Mouse (Mus musculus) stomach, embryonic 16.5 days (tissue): ENCODE data around the gene Ttll5. TPM values are rescaled to one million over a fixed set of nuclear protein-coding genes. Genes with fewer than 3 reads are reported as not detected.

Experiments used
- ATAC-seq: fragments of 200-750 bp; cut with Nextera tagmentation; 2 replicates; pipeline ENCODE4 v1.8.0; 2017; ENCODE audit warnings: moderate number of reproducible peaks, moderate TSS enrichment; ENCODE audit not compliant: insufficient read depth, low FRiP score
- H3K27ac ChIP-seq: fragments of 300-500 bp; sonication (generic); 2 replicates; pipeline ENCODE4 v1.5.1; 2014; ENCODE audit warnings: low read length
- H3K27me3 ChIP-seq: fragments of 300-500 bp; sonication (generic); 2 replicates; pipeline ENCODE4 v1.6.1; 2014; ENCODE audit warnings: low read length, control low read depth, mixed read lengths; ENCODE audit not compliant: control insufficient read depth, insufficient read depth
- H3K36me3 ChIP-seq: fragments of 300-500 bp; sonication (generic); 2 replicates; pipeline ENCODE4 v1.6.1; 2014; ENCODE audit warnings: low read length; ENCODE audit not compliant: control insufficient read depth, insufficient read depth
- H3K4me1 ChIP-seq: fragments of 300-500 bp; sonication (generic); 2 replicates; pipeline ENCODE4 v1.6.1; 2014; ENCODE audit warnings: low read length, control low read depth, mixed read lengths; ENCODE audit not compliant: control insufficient read depth, insufficient read depth
- H3K4me2 ChIP-seq: fragments of 300-500 bp; sonication (generic); 2 replicates; pipeline ENCODE4 v1.6.1; 2014; ENCODE audit warnings: low read depth, low read length, mixed read lengths
- H3K4me3 ChIP-seq: fragments of 300-500 bp; sonication (generic); replicated peaks from 2 replicates; pipeline ENCODE4 v1.5.1; 2014; ENCODE audit warnings: mild to moderate bottlenecking, low read length
- H3K9ac ChIP-seq: fragments of 300-500 bp; sonication (generic); 2 replicates; pipeline ENCODE4 v1.6.1; 2014; ENCODE audit warnings: low read length
- H3K9me3 ChIP-seq: fragments of 300-500 bp; sonication (generic); replicated peaks from 2 replicates; pipeline ENCODE4 v1.6.1; 2016; ENCODE audit warnings: low read length, control low read depth; ENCODE audit not compliant: control insufficient read depth
- WGBS: fragments of 180-500 bp; shearing (Covaris S2); extraction: QIAGEN DNeasy Blood & Tissue Kit; methylation state at CpG from one replicate; pipeline ENCODE4 v1.1.7; 2014; 5-methylcytosine and 5-hydroxymethylcytosine counted together
- polyA plus RNA-seq: library from polyadenylated mRNA; unstranded; fragments of >200 nt; fragmentation: Nextera tagmentation; extraction: Ambion mirVana; gene quantifications from 2 replicates; pipeline ENCODE4 v1.2.1, GENCODE M21; 2015

Ttll5 gene
- 9.3 and 11.4 TPM in 2 replicates for polyA plus RNA-seq

DNA sequence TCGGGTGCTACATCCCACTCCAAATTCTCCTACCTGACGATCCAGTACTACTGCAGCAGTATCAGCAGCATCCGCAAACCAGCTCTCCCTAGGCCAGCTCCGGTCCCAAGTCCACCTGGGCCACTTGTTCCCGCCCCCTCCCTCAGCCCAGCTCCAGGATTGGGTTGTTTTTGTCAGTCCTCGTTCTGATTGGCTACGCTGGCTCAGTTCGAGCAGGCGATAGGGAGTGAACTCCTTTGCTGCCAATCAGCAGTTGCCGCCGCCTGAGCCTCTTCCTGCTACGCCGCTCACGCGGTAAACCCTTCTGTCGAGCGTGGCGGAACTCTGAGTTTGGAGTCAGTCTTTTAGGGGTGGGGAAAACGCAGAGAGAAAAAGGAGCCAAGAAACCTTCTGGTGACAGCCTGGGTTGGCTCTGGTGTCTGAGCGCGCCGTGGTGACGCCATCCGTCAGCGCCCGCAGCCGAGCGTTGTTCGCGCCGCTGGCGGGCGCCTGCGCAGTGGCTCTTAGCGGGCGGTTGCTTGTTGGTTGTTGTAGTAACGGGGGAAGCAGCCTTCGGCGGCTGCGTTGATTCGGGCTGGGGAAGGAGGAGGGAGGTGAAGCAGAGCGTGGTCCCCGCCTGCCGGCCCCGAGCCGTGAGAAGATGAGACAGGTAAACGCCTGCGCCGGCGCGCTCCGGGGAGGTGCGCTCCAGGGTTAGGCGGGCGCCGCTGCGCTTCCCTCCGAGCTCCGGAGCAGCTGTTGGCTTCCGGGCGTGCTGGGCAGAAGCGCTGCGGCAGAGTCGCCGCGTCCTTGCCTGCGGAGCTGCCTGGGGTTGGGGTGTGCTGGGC, at the start of gene Ttll5, which contains the start of gene Erg28:
Gene Ttll5 (plus strand): TSS at position 222 of the 827 bp plus-strand sequence.
Gene Erg28 (minus strand): TSS at position 113 of the 827 bp plus-strand sequence.
- Histone ChIP-seq H3K4me2 (peak within 1 kb of the TSS; percentile 93), H3K27me3 (no peaks in the 10 kb centered on the region), H3K36me3 (peaks cover 3% of the 10 kb centered on the region; the same call in 1 of the 2 replicates), H3K9ac (peak within 1 kb of the TSS; percentile 84), H3K27ac (peak within 1 kb of the TSS; percentile 99), H3K4me1 (peaks cover 13% of the 10 kb centered on the region), H3K4me3 (peak within 1 kb of the TSS; percentile 83), H3K9me3 (no peaks in the 10 kb centered on the region)
- under 1% methylated on average over 67 of the region's 67 CpGs for WGBS
- ATAC-seq = peak; percentile 97

DNA sequence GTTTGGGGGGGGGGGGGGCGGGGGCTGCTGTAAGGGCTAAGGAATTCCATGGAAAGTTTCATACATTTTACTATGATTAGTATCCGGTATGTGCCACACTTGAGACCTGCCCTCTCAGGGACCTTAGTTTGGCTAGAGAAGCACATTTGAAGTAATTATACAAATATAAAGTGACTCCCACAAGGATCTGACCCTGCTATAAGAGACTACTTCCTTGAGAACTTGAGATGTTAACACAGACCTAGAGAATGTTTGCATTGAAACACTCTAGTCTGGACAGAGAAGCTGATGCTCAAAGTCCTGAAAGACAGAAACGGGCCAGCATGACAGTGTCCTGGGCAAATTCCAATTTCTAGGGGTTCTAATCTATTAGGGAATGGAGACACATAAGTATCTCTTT, 45.5 kb upstream of the Ttll5 start:
- WGBS = 43% methylated on average over 3 of the region's 3 CpGs
- H3K4me3 ChIP-seq = no peak overlapping the region
- no peaks in the 10 kb centered on the region for H3K27me3 ChIP-seq
- ATAC-seq = no peak
- no peaks in the 10 kb centered on the region for H3K4me1 ChIP-seq
- H3K4me2 ChIP-seq = no peak overlapping the region
- H3K9me3 ChIP-seq = no peaks in the 10 kb centered on the region
- H3K27ac ChIP-seq = no peak overlapping the region
- no peak overlapping the region for H3K9ac ChIP-seq
- no peaks in the 10 kb centered on the region for H3K36me3 ChIP-seq

DNA sequence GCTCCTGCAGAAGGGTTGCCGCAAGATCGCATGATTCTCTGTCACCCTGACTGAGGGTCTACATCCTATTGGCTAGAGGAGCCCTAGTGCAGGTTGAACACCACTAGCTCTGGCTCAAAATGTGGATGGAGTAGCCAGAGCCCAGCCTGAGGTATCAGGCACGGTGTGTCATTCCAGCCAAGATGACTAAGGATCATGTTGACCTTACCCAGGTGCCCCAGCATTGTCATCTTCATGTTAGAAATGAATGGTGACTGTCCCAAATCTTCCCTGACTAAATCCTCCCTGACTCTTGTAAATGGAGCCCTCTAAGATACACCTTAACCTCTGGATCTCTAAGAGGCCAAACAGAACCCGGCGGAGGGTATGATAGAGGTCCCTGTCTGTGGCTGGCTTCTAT, 44.8 kb upstream of the Ttll5 start:
- no peak overlapping the region for H3K27ac ChIP-seq
- no peak overlapping the region for H3K4me3 ChIP-seq
- no peaks in the 10 kb centered on the region for H3K27me3 ChIP-seq
- no peak overlapping the region for H3K9ac ChIP-seq
- 91% methylated on average over 5 of the region's 5 CpGs for WGBS
- no peaks in the 10 kb centered on the region for H3K36me3 ChIP-seq
- H3K4me2 ChIP-seq = no peak overlapping the region
- no peaks in the 10 kb centered on the region for H3K9me3 ChIP-seq
- H3K4me1 ChIP-seq = no peaks in the 10 kb centered on the region
- no peak for ATAC-seq

DNA sequence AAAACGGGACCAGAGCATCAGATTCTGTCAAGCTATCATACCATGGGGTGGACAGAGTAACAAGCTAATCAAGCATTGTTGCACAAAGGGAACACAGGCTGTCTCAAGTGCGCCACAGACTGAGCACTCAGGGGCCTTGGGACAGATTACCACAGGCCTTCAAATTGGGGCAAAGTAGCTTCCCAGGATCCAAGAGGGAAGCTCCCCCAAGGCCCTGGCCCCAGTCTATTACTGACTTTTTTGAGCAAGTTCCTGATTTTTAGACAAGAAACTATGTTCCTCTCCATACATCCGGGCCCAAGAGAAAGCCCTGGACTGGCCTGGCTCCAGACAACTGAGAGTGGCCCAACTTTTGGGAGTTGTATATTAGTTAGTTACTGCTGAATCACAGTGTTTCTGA, 42.9 kb upstream of the Ttll5 start:
- no peak overlapping the region for H3K4me3 ChIP-seq
- H3K4me1 ChIP-seq = 0 out of 2 replicates have a peak, but pooled peaks cover 5% of the 10 kb centered on the region
- no peaks in the 10 kb centered on the region for H3K27me3 ChIP-seq
- ATAC-seq = no peak
- H3K27ac ChIP-seq = no peak overlapping the region
- H3K9me3 ChIP-seq = no peaks in the 10 kb centered on the region
- H3K36me3 ChIP-seq = no peaks in the 10 kb centered on the region
- 89% methylated on average over 3 of the region's 3 CpGs for WGBS
- no peak overlapping the region for H3K9ac ChIP-seq
- H3K4me2 ChIP-seq = no peak overlapping the region

DNA sequence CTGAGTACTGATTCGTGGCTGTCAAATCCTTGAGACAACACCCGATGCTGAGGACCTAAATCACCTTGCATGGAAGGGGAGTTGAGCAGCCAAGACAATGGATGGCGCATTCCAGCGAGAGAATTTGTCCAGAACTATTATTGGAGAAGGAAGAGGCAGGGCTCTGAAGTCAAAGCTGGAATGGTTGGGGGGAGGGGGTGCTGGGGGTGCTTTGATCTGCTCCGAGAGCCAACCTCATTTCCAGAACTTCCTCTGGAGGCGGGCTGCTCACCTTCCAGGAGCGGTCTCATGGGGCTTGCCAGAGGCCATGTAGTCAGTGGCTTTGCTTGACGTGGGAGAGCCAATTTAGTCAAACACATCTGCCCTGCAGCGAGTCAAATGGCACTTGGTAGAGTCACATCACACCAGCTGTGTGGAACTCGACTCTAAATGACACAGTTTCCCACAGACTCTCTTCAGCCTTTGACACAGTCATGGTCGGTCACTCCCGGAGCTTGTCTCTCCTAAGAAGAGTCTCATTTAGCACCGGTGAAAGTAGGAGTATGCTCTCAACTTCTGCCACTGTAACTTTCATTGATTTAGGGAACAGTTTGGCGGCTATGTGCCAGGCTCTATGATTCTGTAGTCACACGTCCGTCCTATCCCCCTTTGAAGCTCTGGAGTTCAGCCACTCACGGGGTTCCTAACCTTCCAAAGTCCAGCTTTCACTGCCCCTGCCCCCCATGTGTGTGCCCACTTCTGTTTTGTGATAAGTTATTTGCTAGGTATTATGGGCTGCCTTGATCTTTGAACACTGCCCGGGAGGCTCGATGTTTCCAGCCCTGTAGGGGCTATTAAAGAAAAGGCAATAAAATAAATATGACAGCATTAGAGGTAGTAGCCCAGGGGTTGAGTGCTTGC, 39.3 kb upstream of the Ttll5 start:
- H3K27me3 ChIP-seq = no peaks in the 10 kb centered on the region
- H3K4me3 ChIP-seq = no peak overlapping the region
- 0 out of 2 replicates have a peak, but pooled peaks cover 5% of the 10 kb centered on the region for H3K4me1 ChIP-seq
- no peak overlapping the region for H3K27ac ChIP-seq
- no peaks in the 10 kb centered on the region for H3K36me3 ChIP-seq
- no peak for ATAC-seq
- no peak overlapping the region for H3K9ac ChIP-seq
- H3K9me3 ChIP-seq = no peaks in the 10 kb centered on the region
- no peak overlapping the region for H3K4me2 ChIP-seq
- 65% methylated on average over 19 of the region's 19 CpGs for WGBS

DNA sequence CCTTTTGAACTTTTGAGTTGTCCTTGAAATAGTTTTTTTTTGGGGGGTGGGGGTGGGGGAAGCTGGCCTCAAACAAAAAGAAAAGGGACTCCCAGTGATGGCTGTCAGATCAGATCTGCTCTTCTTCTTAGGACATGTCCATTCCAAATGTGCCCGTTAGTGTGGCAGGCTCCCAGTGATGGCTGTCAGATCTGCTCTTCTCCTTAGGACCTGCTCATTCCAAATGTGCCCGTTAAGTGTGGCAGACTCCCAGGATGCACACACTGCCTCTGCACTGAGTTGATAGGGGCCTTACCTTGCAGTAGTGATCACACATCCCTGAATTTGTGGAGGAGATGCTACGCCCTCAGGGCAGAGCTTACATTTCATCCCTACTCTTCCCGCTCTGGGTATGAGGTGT, 32.3 kb upstream of the Ttll5 start:
- Histone ChIP-seq H3K4me3 (no peak overlapping the region), H3K27me3 (no peaks in the 10 kb centered on the region), H3K9ac (no peak overlapping the region), H3K27ac (no peak overlapping the region), H3K9me3 (no peaks in the 10 kb centered on the region), H3K36me3 (no peaks in the 10 kb centered on the region), H3K4me1 (no peaks in the 10 kb centered on the region), H3K4me2 (no peak overlapping the region)
- ATAC-seq = no peak
- 87% methylated on average over 4 of the region's 4 CpGs for WGBS

DNA sequence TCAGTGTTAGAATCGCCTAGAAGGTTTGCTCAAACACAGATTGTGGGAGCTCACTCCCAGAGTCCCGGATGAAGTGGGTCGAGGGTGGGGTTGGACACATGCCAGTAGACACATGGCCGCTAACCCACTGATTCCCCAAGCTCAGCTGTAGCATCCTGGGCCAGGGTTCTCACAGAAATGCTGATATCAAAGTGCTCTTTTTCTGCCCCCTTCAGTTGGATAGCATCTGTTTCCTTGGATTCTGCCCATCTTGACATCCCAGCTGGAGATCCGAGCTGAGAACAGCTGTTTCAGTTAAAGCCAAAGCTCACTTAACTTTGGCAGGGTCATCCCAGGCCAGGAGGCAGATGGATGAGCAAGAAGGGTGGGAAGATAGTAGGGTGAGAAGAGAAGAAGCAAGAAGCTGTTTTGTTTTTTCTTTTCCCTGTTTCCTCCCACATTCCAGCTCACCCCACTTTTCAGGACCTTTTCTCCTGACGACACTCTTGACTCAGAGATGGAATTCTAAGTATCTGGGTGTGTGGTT, 31.6 kb upstream of the Ttll5 start:
- no peak for ATAC-seq
- no peak overlapping the region for H3K9ac ChIP-seq
- H3K36me3 ChIP-seq = no peaks in the 10 kb centered on the region
- H3K4me3 ChIP-seq = no peak overlapping the region
- 38% methylated on average over 6 of the region's 6 CpGs for WGBS
- H3K9me3 ChIP-seq = no peaks in the 10 kb centered on the region
- H3K4me1 ChIP-seq = no peaks in the 10 kb centered on the region
- no peak overlapping the region for H3K4me2 ChIP-seq
- H3K27ac ChIP-seq = no peak overlapping the region
- H3K27me3 ChIP-seq = no peaks in the 10 kb centered on the region

DNA sequence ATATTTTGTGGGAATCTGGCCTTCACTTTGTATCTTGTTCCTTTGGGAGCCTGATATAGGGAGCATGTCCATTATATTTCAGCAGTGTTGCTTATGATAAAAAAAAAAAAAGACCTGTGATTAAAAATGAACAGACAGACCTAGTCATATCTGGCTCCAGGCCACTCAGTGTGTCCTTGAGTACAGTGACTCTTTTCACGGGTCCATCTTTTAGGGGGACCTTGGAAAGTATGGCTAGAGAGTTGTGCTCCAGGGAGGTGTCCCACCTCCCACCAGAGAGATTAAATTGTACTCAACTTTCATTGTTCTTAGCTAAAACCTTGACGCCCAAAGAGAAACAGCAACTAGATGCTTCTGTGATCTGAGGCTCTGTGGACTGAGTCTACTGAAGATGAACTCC, 30.4 kb upstream of the Ttll5 start:
- 80% methylated on average over 2 of the region's 2 CpGs for WGBS
- ATAC-seq = no peak

DNA sequence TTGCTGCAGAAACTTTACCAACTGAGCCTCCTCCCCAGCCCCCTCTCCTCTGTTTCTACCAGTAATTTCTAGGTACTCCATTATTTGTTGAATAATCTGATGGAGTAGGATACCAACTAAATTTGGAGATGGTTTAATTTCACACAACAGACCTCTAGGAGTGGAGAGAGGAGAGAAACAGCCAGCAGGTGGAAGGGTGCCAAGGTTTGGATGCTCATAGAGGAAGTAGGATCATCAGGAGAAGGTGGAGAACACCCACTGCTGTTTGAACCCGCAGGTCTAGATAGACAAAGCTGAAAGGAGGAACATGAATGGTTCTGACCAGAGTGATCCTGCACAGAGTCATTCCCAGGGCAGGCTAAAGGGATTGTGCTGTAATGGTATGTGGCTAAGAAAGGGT, 28.9 kb upstream of the Ttll5 start:
- no peak for ATAC-seq
- 73% methylated on average over 1 of the region's 1 CpGs for WGBS
- Histone ChIP-seq H3K9ac (no peak overlapping the region), H3K27me3 (no peaks in the 10 kb centered on the region), H3K4me1 (no peaks in the 10 kb centered on the region), H3K36me3 (no peaks in the 10 kb centered on the region), H3K4me3 (no peak overlapping the region), H3K27ac (no peak overlapping the region), H3K9me3 (no peaks in the 10 kb centered on the region), H3K4me2 (no peak overlapping the region)

More for the DNA sequence above, 30.4 kb upstream of the Ttll5 start:
- no peaks in the 10 kb centered on the region for H3K27me3 ChIP-seq
- no peak overlapping the region for H3K27ac ChIP-seq
- no peaks in the 10 kb centered on the region for H3K9me3 ChIP-seq
- no peak overlapping the region for H3K9ac ChIP-seq
- H3K4me1 ChIP-seq = no peaks in the 10 kb centered on the region
- no peak overlapping the region for H3K4me3 ChIP-seq
- no peaks in the 10 kb centered on the region for H3K36me3 ChIP-seq
- no peak overlapping the region for H3K4me2 ChIP-seq
